25 mouse cellular contexts compared by ENCODE assay signal in the genomic region with DNA sequence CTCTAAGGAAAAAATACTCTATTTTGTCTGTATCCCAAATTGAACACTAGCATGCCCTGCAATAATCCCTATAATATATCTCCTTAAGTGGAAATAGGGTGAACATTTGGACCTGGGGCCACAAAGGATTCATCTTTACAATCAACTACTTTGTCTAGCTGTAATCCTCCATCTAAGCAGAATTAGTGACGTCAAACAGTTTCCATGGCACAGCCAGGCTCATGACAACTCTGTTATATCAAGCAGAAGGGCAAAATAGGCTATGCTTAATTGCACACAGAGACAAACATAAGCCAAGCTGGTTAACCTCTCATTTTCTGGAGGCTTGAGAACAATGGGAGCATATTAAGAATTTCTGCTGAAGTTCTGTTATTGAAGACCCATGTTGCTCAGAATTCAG. TPM values are rescaled to one million over a fixed set of nuclear protein-coding genes. Genes with fewer than 3 reads are reported as not detected.
DNase-seq lines count a peak whose midpoint lies in the region; ATAC-seq and TF ChIP-seq lines count a peak whose summit lies in the region.
"Had no signal": no experiment of that assay in that cellular context is flagged by ENCODE, and none has a peak within 500 bp of the region (broad histone marks: within the 10 kb centered on the region; RNA-seq: fewer than 3 reads in every experiment).

No protein-coding gene starts in this region.

- H3K27me3 ChIP-seq in forebrain, embryonic 15.5 days, result no peaks in the 10 kb centered on the region
- H3K27me3 ChIP-seq in midbrain, embryonic 15.5 days (replicated peaks), result no peaks in the 10 kb centered on the region
- H3K27me3 ChIP-seq: embryonic facial prominence, embryonic 13.5 days; Patski had no signal

- TF ChIP-seq CTCF in layer of hippocampus, adult 2 months (conservative IDR thresholded peaks at IDR 0.05), result no peak

- H3K36me3 ChIP-seq in forebrain, embryonic 15.5 days, result no peaks in the 10 kb centered on the region
- H3K36me3 ChIP-seq in midbrain, embryonic 15.5 days (replicated peaks), result no peaks in the 10 kb centered on the region
- H3K36me3 ChIP-seq: embryonic facial prominence, embryonic 13.5 days had no signal

- DNase-seq in layer of hippocampus, adult 2 months (ENCODE audit: low spot score in 2 of 2), result no peak
- no peak for DNase-seq in layer of hippocampus, postnatal 36 days
- DNase-seq in retina, postnatal 7 days (ENCODE audit: low read depth, low spot score), result peak; percentile 54
- no peak for DNase-seq in cerebellum, postnatal 14 days
- DNase-seq in layer of hippocampus, postnatal 10 days (ENCODE audit: low spot score in 2 of 2), result no peak
- DNase-seq: adrenal gland, postnatal 25 days; cerebellum, adult 9-10 months; kidney, adult 18-20 months; kidney, postnatal 36 days; lung, adult 2 months; lung, postnatal 36 days; thymus, adult 18-20 months had no signal

- H3K4me2 ChIP-seq in forebrain, embryonic 15.5 days (replicated peaks), result no peak overlapping the region
- H3K4me2 ChIP-seq in midbrain, embryonic 15.5 days, result no peak overlapping the region
- H3K4me2 ChIP-seq: embryonic facial prominence, embryonic 13.5 days; heart, embryonic 11.5 days; liver, embryonic 11.5 days had no signal

- no peaks in the 10 kb centered on the region for H3K9me3 ChIP-seq in forebrain, embryonic 15.5 days
- H3K9me3 ChIP-seq in midbrain, embryonic 15.5 days, result no peaks in the 10 kb centered on the region
- H3K9me3 ChIP-seq: embryonic facial prominence, embryonic 13.5 days; limb, embryonic 10.5 days had no signal

- H3K4me3 ChIP-seq in layer of hippocampus, adult 2 months, result no peak overlapping the region
- H3K4me3 ChIP-seq in forebrain, embryonic 15.5 days, result no peak overlapping the region
- no peak overlapping the region for H3K4me3 ChIP-seq in midbrain, embryonic 15.5 days
- H3K4me3 ChIP-seq: embryonic facial prominence, embryonic 13.5 days; left cerebral cortex, adult 2 months; limb, embryonic 10.5 days had no signal

- peak overlapping the region; percentile 39 for H3K27ac ChIP-seq in layer of hippocampus, adult 2 months
- peak overlapping the region; percentile 75 for H3K27ac ChIP-seq in forebrain, embryonic 15.5 days (replicated peaks)
- peak overlapping the region; percentile 88 for H3K27ac ChIP-seq in midbrain, embryonic 15.5 days
- H3K27ac ChIP-seq: embryonic facial prominence, embryonic 13.5 days; left cerebral cortex, adult 2 months; limb, embryonic 10.5 days had no signal

- H3K9ac ChIP-seq in forebrain, embryonic 15.5 days (replicated peaks), result no peak overlapping the region
- no peak overlapping the region for H3K9ac ChIP-seq in midbrain, embryonic 15.5 days
- H3K9ac ChIP-seq: embryonic facial prominence, embryonic 13.5 days had no signal

- WGBS in forebrain, embryonic 15.5 days, result 14% methylated on average over 1 of the region's 1 CpGs
- whole genome bisulfite sequencing in midbrain, embryonic 15.5 days, result 25% methylated on average over 1 of the region's 1 CpGs

- no peak for ATAC-seq in forebrain, embryonic 15.5 days (replicated peaks)
- ATAC-seq in midbrain, embryonic 15.5 days (replicated peaks), result no peak
- ATAC-seq: Patski had no signal

- H3K4me1 ChIP-seq in forebrain, embryonic 15.5 days, result peaks cover 46% of the 10 kb centered on the region
- H3K4me1 ChIP-seq in midbrain, embryonic 15.5 days, result peaks cover 42% of the 10 kb centered on the region
- H3K4me1 ChIP-seq: limb, embryonic 10.5 days had no signal

RNA-seq across cellular contexts. Expression of a gene that starts 37.7 kb away (rescaled TPM):
- total RNA-seq in layer of hippocampus, adult 2 months (2021), result 10 to 100 TPM; 22.7 to 28.1 TPM
- 10 to 100 TPM; 21.5 to 29.7 TPM for total RNA-seq in layer of hippocampus, postnatal 36 days (2021)
- polyA plus RNA-seq in forebrain, embryonic 15.5 days (2015; fragmentation: Nextera tagmentation; extraction: Ambion mirVana), result 54.9 and 58.1 TPM in 2 replicates
- 47.0 and 50.7 TPM in 2 replicates for polyA plus RNA-seq in midbrain, embryonic 15.5 days (2015; fragmentation: Nextera tagmentation; extraction: Ambion mirVana)
- 10 to 100 TPM; 22.6 to 26.9 TPM for total RNA-seq in layer of hippocampus, postnatal 10 days (2021)

RNA-seq across cellular contexts. Expression of a gene that starts 52.1 kb away (rescaled TPM):
- total RNA-seq in layer of hippocampus, adult 2 months (2021), result not detected
- total RNA-seq in layer of hippocampus, postnatal 36 days (2021), result not detected
- polyA plus RNA-seq in forebrain, embryonic 15.5 days (2015; fragmentation: Nextera tagmentation; extraction: Ambion mirVana), result not detected in 2 replicates
- polyA plus RNA-seq in midbrain, embryonic 15.5 days (2015; fragmentation: Nextera tagmentation; extraction: Ambion mirVana), result not detected in 2 replicates
- total RNA-seq in layer of hippocampus, postnatal 10 days (2021), result not detected
- total RNA-seq: adrenal gland, postnatal 25 days; gastrocnemius, postnatal 4 days; heart, postnatal 25 days; left cerebral cortex, adult 2 months had no signal
- polyA plus RNA-seq: C2C12; embryonic facial prominence, embryonic 13.5 days; heart, embryonic 11.5 days; limb, embryonic 10.5 days; liver, embryonic 11.5 days; lung, adult 2 months; Patski; stomach, embryonic 14.5 days; urinary bladder, adult 2 months had no signal
